Mouse (Mus musculus) liver, embryonic 12.5 days (tissue): ENCODE data around the gene Kctd10. TPM values are rescaled to one million over a fixed set of nuclear protein-coding genes. Genes with fewer than 3 reads are reported as not detected.

Source experiments
- ATAC-seq: fragments of 200-750 bp; cut with Nextera tagmentation; 2 replicates; pipeline ENCODE4 v1.8.0; 2017; ENCODE audit warnings: moderate number of reproducible peaks, mild to moderate bottlenecking, moderate library complexity
- H3K27ac ChIP-seq: fragments of 300-500 bp; sonication (generic); 2 replicates; pipeline ENCODE4 v1.5.1; 2016; ENCODE audit warnings: mild to moderate bottlenecking
- H3K27me3 ChIP-seq: fragments of 300-500 bp; sonication (generic); replicated peaks from 2 replicates; pipeline ENCODE4 v1.6.1; 2016; ENCODE audit warnings: mild to moderate bottlenecking, moderate library complexity
- H3K36me3 ChIP-seq: fragments of 300-500 bp; sonication (generic); 2 replicates; pipeline ENCODE4 v1.6.1; 2016; ENCODE audit warnings: mild to moderate bottlenecking, moderate library complexity
- H3K4me1 ChIP-seq: fragments of 300-500 bp; sonication (generic); 2 replicates; pipeline ENCODE4 v1.6.1; 2016
- H3K4me2 ChIP-seq: fragments of 300-500 bp; sonication (generic); 2 replicates; pipeline ENCODE4 v1.6.1; 2016; ENCODE audit warnings: mild to moderate bottlenecking, moderate library complexity
- H3K4me3 ChIP-seq: fragments of 300-500 bp; sonication (generic); 2 replicates; pipeline ENCODE4 v1.5.1; 2016; ENCODE audit warnings: mild to moderate bottlenecking, moderate library complexity
- H3K9ac ChIP-seq: fragments of 300-500 bp; sonication (generic); 2 replicates; pipeline ENCODE4 v1.6.1; 2016; ENCODE audit warnings: mild to moderate bottlenecking, moderate library complexity
- H3K9me3 ChIP-seq: fragments of 300-500 bp; sonication (generic); replicated peaks from 2 replicates; pipeline ENCODE4 v1.6.1; 2016; ENCODE audit warnings: mild to moderate bottlenecking, moderate library complexity
- WGBS: fragments of 180-500 bp; shearing (Covaris S2); methylation state at CpG from one replicate; pipeline ENCODE4 v1.1.7; 2016; ENCODE audit not compliant: insufficient replicate concordance; 5-methylcytosine and 5-hydroxymethylcytosine counted together
- polyA plus RNA-seq: library from polyadenylated mRNA; unstranded; fragments of >200 nt; fragmentation: Nextera tagmentation; extraction: Ambion mirVana; gene quantifications from 2 replicates; pipeline ENCODE4 v1.2.1, GENCODE M21; 2016

Gene Kctd10
- polyA plus RNA-seq, 1 experiment from 2014 or later = 36.2 TPM

DNA sequence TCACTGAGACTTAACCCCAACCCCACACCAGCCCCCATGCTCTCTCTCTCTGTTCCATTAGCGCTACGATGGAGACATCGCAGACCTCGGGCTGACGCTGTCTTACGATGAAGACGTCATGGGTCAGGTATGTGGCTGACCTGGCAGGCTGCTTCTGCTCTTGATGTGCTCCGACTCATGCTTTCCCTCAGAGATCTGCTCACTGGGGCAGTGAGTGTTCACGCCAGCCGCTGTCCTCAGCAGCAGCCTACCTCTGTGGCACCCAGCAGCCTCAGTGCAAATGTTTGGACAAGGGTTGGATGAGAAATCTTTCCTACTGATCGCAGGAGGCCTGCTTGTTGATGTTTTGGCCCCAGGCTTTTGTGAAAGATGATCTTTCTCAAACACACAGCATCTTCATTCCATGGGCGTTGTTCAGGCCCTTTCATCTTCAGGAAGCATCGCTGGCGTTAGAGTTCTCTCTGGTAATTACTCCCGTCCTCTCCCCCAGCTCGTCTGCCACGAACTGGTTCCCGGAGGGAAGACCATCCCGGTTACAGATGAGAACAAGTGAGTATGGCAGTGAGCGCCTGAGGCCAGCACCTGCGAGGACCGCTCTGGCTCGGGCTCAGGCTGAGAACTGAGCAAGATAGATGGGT lies 32.2 kb upstream of the Kctd10 start:
- Histone ChIP-seq H3K36me3 (peaks cover 100% of the 10 kb centered on the region), H3K9ac (no peak overlapping the region), H3K4me2 (no peak overlapping the region), H3K9me3 (no peaks in the 10 kb centered on the region), H3K27ac (no peak overlapping the region), H3K27me3 (no peaks in the 10 kb centered on the region), H3K4me3 (no peak overlapping the region), H3K4me1 (peaks cover 8% of the 10 kb centered on the region; the same call in 1 of the 2 replicates)
- 84% methylated on average over 23 of the region's 23 CpGs for WGBS
- ATAC-seq = no peak

DNA sequence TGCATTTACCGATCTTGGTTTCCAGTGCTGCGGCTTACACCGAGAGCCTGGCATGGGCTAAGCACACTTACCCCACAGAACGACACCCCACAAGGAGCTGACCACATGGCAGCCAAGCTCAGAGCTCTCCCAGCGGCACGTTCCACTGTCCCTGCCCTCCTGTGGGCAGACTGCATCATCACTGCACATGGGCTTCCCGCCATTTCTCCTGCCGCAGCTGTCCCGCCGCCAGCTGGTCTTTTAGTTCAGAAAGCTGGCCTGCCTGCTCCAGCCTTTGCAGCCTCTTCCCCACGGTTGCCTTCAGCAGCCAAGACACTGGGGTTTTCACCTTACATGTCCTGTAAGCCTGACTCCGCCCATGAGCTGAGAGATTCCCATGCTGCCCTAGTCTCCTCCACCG lies 30.1 kb upstream of the Kctd10 start:
- Histone ChIP-seq H3K27me3 (no peaks in the 10 kb centered on the region), H3K36me3 (peaks cover 100% of the 10 kb centered on the region), H3K4me3 (no peak overlapping the region), H3K27ac (no peak overlapping the region), H3K4me1 (peaks cover 8% of the 10 kb centered on the region; the same call in 1 of the 2 replicates), H3K4me2 (no peak overlapping the region), H3K9me3 (no peaks in the 10 kb centered on the region), H3K9ac (no peak overlapping the region)
- no peak for ATAC-seq
- WGBS = 83% methylated on average over 13 of the region's 13 CpGs

DNA sequence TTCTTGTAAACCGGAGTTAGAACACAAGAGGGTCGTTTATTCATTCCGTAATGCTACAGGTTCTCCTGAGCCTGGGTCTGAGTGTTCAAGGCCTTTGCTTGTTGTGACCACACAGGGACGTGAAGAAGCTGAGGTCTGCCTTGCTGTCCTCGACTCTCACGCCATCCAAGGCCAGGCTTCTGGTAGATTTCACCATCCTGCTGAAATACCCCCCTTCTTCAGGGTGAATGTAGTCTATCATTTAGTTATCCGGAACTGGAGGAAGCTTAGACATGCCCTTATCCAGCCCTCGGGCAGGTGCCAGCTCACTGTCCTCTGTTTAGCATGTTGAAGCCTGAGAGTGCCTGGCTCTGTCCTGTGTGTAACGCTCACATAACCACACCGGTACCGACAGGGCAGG lies 28.5 kb upstream of the Kctd10 start:
- Histone ChIP-seq H3K4me1 (peaks cover 8% of the 10 kb centered on the region; the same call in 1 of the 2 replicates), H3K27ac (no peak overlapping the region), H3K9ac (no peak overlapping the region), H3K4me2 (no peak overlapping the region), H3K9me3 (no peaks in the 10 kb centered on the region), H3K36me3 (peaks cover 100% of the 10 kb centered on the region), H3K4me3 (no peak overlapping the region), H3K27me3 (no peaks in the 10 kb centered on the region)
- WGBS = 90% methylated on average over 11 of the region's 11 CpGs
- no peak for ATAC-seq

DNA sequence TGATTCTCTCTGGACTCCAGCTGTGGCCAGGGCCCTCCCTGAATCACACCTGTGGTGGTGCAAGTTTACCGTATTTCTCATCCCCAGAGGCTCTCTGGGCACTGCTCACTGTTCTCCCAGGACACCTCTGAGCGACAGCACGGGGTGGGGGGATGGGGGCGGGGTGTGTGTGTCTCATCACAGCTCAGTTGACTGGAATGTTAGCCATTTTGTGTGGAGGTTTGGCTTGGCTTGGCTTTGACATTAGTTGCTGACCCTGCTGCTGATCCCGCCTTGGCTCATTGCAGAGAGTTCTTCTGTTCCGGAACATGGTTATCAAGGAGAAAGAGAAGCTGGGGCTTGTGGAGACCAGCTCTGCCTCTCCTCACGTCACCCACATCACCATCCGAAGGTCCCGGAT lies 27.5 kb upstream of the Kctd10 start:
- H3K9me3 ChIP-seq = no peaks in the 10 kb centered on the region
- H3K36me3 ChIP-seq = peaks cover 100% of the 10 kb centered on the region
- H3K4me1 ChIP-seq = 0 out of 2 replicates have a peak, but pooled peaks cover 1% of the 10 kb centered on the region
- no peak overlapping the region for H3K4me2 ChIP-seq
- no peaks in the 10 kb centered on the region for H3K27me3 ChIP-seq
- ATAC-seq = no peak
- no peak overlapping the region for H3K4me3 ChIP-seq
- no peak overlapping the region for H3K27ac ChIP-seq
- H3K9ac ChIP-seq = no peak overlapping the region
- 89% methylated on average over 9 of the region's 9 CpGs for WGBS

DNA sequence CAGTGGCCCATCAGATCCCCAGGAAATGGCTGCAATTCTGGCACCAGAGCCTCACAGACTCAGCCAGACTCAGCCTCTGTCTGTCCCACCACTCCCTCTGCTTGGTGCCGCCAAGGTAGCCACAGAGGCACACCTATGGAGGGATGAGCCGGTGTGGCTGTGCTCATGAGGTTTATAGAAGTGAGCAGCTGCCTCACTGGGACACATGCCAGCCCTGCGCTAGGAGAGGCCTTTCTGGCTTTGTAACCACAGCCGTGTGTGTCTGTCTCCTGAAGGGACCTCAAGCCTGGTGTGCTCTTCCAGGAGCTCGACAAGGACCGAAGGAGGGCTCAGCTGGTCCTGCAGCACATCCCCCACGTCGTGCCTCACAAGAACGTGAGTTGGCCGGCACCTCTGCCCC lies 27.0 kb upstream of the Kctd10 start:
- H3K4me3 ChIP-seq = no peak overlapping the region
- no peak overlapping the region for H3K27ac ChIP-seq
- ATAC-seq = no peak
- H3K4me2 ChIP-seq = no peak overlapping the region
- peaks cover 100% of the 10 kb centered on the region for H3K36me3 ChIP-seq
- no peaks in the 10 kb centered on the region for H3K27me3 ChIP-seq
- no peaks in the 10 kb centered on the region for H3K9me3 ChIP-seq
- no peak overlapping the region for H3K9ac ChIP-seq
- WGBS = 88% methylated on average over 10 of the region's 10 CpGs
- no peaks in the 10 kb centered on the region for H3K4me1 ChIP-seq

DNA sequence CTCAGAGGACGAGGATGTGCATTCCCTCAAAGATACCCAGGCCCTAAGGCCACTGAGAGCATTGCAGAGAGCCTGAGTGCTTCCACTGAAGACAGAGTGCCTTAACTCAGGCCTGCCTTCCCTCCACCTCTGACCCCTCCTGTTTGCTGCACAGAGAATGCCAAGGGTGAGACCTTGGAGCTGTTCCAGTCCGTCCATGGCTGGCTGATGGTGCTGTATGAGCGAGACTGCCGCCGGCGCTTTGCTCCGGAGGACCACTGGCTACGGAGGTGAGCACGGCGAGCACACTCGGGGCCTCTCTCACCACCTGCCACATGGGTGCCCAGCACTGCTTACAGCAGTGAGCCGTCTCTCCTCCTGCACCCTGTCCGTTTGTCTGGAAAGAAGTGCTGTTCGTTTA lies 26.3 kb upstream of the Kctd10 start:
- H3K27me3 ChIP-seq = no peaks in the 10 kb centered on the region
- H3K9ac ChIP-seq = no peak overlapping the region
- no peak overlapping the region for H3K4me2 ChIP-seq
- WGBS = 89% methylated on average over 14 of the region's 14 CpGs
- H3K4me1 ChIP-seq = no peaks in the 10 kb centered on the region
- no peak for ATAC-seq
- H3K9me3 ChIP-seq = no peaks in the 10 kb centered on the region
- H3K36me3 ChIP-seq = peaks cover 100% of the 10 kb centered on the region
- no peak overlapping the region for H3K4me3 ChIP-seq
- no peak overlapping the region for H3K27ac ChIP-seq

DNA sequence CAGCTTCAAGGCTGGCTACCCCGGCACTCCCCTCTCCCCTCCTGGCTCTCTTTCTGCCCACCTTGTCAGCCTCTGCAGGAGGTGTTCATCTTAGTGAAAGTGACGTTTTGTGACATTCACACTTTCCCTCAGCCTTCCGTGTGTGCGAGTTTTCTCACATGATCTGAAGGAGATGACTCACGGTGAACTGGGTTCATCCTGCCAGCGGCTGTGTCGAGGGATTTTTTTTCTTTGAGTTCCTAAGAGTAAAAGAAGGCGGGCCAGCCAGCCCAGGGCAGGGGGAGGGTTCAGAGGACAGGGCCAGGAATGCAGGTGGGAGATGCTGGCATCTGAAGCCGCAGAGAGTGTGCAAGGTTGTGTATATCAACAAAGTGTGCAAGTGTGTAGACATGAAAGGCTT lies 12.9 kb upstream of the Kctd10 start:
- ATAC-seq = no peak
- Histone ChIP-seq H3K9ac (no peak overlapping the region), H3K9me3 (no peaks in the 10 kb centered on the region), H3K4me1 (no peaks in the 10 kb centered on the region), H3K27me3 (no peaks in the 10 kb centered on the region), H3K36me3 (peaks cover 100% of the 10 kb centered on the region), H3K27ac (no peak overlapping the region), H3K4me3 (no peak overlapping the region), H3K4me2 (no peak overlapping the region)
- 83% methylated on average over 9 of the region's 9 CpGs for WGBS

DNA sequence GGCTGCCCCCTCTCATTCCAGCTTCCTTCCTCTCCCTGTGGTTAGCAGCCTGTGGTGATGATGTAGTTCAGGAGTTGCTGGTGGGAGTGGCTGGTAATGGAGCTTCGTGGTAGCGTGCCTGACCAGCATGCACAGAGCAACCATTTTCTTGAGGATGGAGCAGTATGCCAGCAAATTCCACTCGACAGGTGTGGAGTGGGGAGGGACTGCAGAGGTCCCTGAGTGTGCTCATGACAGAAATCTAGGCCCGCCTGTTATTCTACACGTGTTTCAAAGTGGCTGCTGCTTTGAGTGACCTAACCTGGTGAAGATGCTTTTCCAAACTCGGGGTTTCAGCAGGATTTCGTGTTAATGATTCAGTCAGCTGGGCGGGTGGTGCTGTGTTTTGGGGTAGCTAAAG lies 4.1 kb upstream of the Kctd10 start:
- Histone ChIP-seq H3K27me3 (no peaks in the 10 kb centered on the region), H3K4me1 (peaks cover 23% of the 10 kb centered on the region), H3K36me3 (peaks cover 68% of the 10 kb centered on the region), H3K4me2 (no peak overlapping the region), H3K4me3 (no peak overlapping the region), H3K9ac (no peak overlapping the region), H3K9me3 (no peaks in the 10 kb centered on the region), H3K27ac (no peak overlapping the region)
- 81% methylated on average over 8 of the region's 8 CpGs for WGBS
- ATAC-seq = no peak

DNA sequence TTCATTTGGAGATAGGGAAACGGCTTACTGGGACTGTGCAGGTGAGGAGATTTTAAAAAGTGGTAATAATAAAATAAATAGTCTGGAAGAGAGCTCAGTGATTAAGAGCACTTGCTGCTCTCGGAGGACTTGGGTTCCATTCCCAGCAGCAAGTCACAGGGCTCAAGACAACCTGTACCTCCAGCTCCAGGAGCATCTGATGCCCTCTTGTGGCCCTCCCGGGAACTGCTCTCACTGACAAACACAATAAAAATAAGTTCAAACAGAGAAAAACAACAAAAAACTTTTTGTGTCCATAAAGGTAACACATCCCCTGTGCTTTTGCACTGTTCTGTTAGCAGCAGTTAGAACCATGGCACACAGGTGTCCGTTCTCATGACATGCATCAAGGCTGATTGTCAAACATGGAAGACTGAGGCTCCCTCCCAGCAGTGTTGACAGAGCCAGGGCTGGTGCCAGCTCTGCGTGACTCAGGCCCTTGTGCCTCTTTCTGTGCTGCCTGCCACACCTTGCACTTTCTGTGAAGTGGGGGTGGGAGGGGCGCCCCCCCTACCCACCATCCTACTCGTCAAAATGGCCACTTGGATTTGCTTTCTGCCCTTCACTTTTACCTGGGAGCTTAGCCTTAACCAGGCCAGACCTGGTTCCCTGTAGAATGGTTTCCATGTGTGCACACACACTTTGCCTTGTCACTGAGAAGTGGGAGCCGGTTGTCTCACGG lies 3.0 kb upstream of the Kctd10 start:
- no peaks in the 10 kb centered on the region for H3K27me3 ChIP-seq
- no peaks in the 10 kb centered on the region for H3K9me3 ChIP-seq
- H3K4me1 ChIP-seq = peaks cover 34% of the 10 kb centered on the region
- peaks cover 57% of the 10 kb centered on the region for H3K36me3 ChIP-seq
- no peak overlapping the region for H3K9ac ChIP-seq
- no peak overlapping the region for H3K27ac ChIP-seq
- no peak for ATAC-seq
- H3K4me2 ChIP-seq = no peak overlapping the region
- WGBS = 69% methylated on average over 9 of the region's 9 CpGs
- no peak overlapping the region for H3K4me3 ChIP-seq

DNA sequence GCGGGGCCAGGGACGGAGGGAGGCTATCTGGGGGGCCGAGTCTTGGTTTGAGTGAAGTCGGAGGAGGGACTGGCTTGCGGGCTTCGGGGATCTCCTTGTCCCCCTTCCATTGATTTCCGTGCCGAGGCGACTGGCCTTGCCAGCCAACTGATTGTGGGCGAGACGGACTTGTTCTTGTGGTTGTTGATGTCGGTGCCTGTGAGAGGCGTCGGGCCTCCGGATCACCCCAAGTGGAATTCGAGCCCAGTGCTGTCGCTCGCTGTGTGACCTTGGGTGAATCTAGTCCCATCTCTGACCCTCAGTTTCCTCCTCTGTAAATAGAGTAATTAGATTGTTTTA lies 674 bp upstream of the Kctd10 start:
- 0 out of 2 replicates have a peak, but pooled peaks have one; percentile 1 for ATAC-seq

DNA sequence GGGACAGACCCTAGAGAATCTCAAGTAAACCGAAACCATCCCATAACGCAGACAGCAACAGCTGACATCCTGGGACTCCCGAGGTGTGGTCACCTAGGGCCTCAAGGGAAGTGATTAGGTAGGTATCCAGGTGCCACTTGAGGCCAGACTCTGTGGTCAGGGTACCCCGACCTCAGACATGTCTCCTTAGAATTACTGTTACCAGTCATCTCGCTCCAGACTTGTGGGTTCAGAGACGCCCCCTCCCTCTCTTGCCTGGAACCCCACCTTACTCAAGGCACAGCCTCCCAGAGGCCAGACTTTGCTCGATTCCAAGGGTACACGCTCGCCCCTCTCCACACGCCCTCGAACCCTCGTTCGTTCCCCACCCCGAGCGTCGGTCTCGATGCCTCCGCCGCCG lies 545 bp downstream of the Kctd10 start:
- peaks cover 36% of the 10 kb centered on the region for H3K36me3 ChIP-seq
- H3K9ac ChIP-seq = peak overlapping the region; percentile 92
- no peaks in the 10 kb centered on the region for H3K27me3 ChIP-seq
- WGBS = 1% methylated on average over 20 of the region's 20 CpGs
- peak overlapping the region; percentile 96 for H3K4me2 ChIP-seq
- H3K27ac ChIP-seq = peak overlapping the region; percentile 93
- H3K4me1 ChIP-seq = peaks cover 70% of the 10 kb centered on the region
- ATAC-seq = peak; percentile 21
- H3K4me3 ChIP-seq = peak overlapping the region; percentile 87
- H3K9me3 ChIP-seq = no peaks in the 10 kb centered on the region

More for the DNA sequence above, 674 bp upstream of the Kctd10 start:
- H3K27me3 ChIP-seq = no peaks in the 10 kb centered on the region
- peak overlapping the region; percentile 87 for H3K4me3 ChIP-seq
- peak overlapping the region; percentile 96 for H3K4me2 ChIP-seq
- H3K9me3 ChIP-seq = no peaks in the 10 kb centered on the region
- peak overlapping the region; percentile 92 for H3K9ac ChIP-seq
- peak overlapping the region; percentile 93 for H3K27ac ChIP-seq
- peaks cover 36% of the 10 kb centered on the region for H3K36me3 ChIP-seq
- 0% methylated on average over 18 of the region's 18 CpGs for WGBS
- peaks cover 58% of the 10 kb centered on the region for H3K4me1 ChIP-seq

DNA sequence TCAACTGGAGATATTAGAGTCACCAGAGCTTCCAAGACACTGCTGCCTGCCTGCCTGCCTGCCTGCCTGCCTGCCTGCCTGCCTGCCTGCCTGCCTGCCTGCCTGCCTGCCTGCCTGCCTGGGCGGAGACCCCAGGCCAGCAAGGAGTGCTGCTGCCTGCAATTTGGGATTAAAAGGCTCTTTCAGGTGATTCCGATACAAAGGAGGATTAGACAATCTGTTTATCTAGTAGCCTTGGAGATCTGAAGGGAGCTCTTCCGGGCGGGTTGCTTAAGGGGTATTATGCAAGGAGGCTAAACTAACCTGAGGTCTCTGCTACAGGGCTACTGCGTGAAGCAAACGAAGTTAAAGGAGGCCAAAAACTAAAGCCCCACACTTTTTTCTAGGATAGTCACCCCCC lies 1.4 kb downstream of the Kctd10 start:
- H3K9me3 ChIP-seq = no peaks in the 10 kb centered on the region
- peak overlapping the region; percentile 96 for H3K4me2 ChIP-seq
- H3K4me1 ChIP-seq = peaks cover 78% of the 10 kb centered on the region
- H3K27ac ChIP-seq = peak overlapping the region; percentile 93
- H3K27me3 ChIP-seq = no peaks in the 10 kb centered on the region
- peak overlapping the region; percentile 87 for H3K4me3 ChIP-seq
- WGBS = 23% methylated on average over 6 of the region's 6 CpGs
- peak overlapping the region; percentile 92 for H3K9ac ChIP-seq
- ATAC-seq = no peak
- peaks cover 36% of the 10 kb centered on the region for H3K36me3 ChIP-seq
